Mouse (Mus musculus): Measurements from ENCODE around the gene Kif19a. TPM values are rescaled to one million over a fixed set of nuclear protein-coding genes. Genes with fewer than 3 reads are reported as not detected.

The Kif19a gene
- polyA plus RNA-seq, 1 experiment from 2014 or later = 0.11 TPM

DNA sequence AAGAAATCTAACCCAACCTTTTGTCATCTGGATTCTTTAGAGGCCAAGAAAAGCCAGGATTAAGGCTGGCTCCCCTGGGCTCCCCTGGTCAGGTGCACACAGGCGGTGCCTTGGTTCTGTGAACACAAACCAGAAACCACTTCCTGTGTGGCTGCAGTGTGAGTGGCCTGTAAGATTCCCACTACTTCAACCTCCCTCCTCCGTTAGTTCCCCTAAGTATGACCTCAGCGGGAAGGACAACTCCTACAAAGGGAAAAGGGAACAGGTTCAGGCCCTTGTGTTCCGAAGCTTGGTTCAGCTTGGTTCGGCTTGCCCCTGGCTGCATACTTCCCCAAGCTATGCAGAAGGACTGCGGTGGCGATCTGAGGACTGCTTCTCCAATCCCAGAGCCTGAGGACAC lies 53.0 kb downstream of the Kif19a start:
- Histone ChIP-seq H3K27ac (ENCODE audit: low read depth) (no peak overlapping the region), H3K9me3 (ENCODE audit: low read length) (no peaks in the 10 kb centered on the region), H3K9ac (replicated peaks) (no peak overlapping the region), H3K4me1 (ENCODE audit: insufficient read depth) (peaks cover 7% of the 10 kb centered on the region), H3K4me2 (ENCODE audit: low read depth, low read length) (no peak overlapping the region), H3K36me3 (replicated peaks; ENCODE audit: insufficient read depth, low read length) (no peaks in the 10 kb centered on the region), H3K27me3 (ENCODE audit: insufficient read depth, low read length) (no peaks in the 10 kb centered on the region), H3K4me3 (ENCODE audit: low read depth, low read length) (no peak overlapping the region)
- WGBS (ENCODE audit: insufficient replicate concordance) = 51% methylated on average over 7 of the region's 7 CpGs
- ATAC-seq (no peak; the same call in 1 of the 2 replicates), DNase-seq (no peak)
- TF ChIP-seq CTCF (IDR thresholded peaks at IDR 0.05; ENCODE audit: low read depth) (no peak), EP300 (IDR thresholded peaks at IDR 0.05; ENCODE audit: low read depth) (no peak)

DNA sequence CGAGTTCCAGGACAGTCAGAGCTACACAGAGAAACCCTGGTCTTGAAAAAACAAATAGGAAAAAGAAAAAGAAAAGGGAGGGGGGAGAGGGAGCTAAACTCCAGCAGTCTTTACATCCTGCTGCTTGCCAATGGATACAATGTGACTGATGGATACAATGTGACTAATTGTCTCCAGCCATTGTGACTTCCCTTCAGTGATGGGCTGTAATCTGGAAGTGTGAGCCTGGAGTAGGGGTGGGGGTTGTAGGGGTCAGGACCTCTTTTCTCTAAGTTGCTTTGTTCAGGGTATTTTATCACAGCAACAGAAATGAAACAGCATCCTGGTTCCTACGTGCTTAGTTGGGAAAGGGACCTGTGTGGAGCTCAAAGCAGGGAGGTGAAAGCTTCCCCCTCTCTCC lies 53.9 kb downstream of the Kif19a start:
- Histone ChIP-seq H3K36me3 (replicated peaks; ENCODE audit: insufficient read depth, low read length) (no peaks in the 10 kb centered on the region), H3K4me2 (ENCODE audit: low read depth, low read length) (no peak overlapping the region), H3K9me3 (ENCODE audit: low read length) (no peaks in the 10 kb centered on the region), H3K4me3 (ENCODE audit: low read depth, low read length) (no peak overlapping the region), H3K27ac (ENCODE audit: low read depth) (no peak overlapping the region), H3K4me1 (ENCODE audit: insufficient read depth) (peaks cover 7% of the 10 kb centered on the region), H3K27me3 (ENCODE audit: insufficient read depth, low read length) (no peaks in the 10 kb centered on the region), H3K9ac (replicated peaks) (no peak overlapping the region)
- WGBS (ENCODE audit: insufficient replicate concordance) = 73% methylated on average over 2 of the region's 2 CpGs
- ATAC-seq (no peak), DNase-seq (no peak)
- TF ChIP-seq CTCF (IDR thresholded peaks at IDR 0.05; ENCODE audit: low read depth) (no peak), EP300 (IDR thresholded peaks at IDR 0.05; ENCODE audit: low read depth) (no peak)

DNA sequence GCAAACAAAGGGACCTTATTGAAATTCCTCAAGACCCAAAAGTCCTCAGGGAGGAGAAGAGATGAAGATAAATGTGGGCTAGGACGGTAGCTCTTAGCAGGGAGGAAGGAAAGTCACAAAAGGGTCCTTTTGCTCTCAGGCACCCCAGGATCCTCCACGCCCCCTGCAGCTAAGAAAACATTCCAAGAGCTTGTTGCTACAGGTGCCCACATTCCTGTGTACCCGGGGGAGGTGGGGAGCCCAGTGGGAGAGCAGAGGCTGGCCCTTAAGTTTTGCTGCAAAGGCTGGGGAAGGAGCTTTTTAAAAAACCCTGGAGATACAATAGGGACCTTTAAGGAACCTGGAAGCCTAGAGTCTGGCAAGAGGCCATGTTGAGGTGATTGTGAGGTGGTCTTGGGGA lies 55.3 kb downstream of the Kif19a start:
- Histone ChIP-seq H3K27me3 (ENCODE audit: insufficient read depth, low read length) (no peaks in the 10 kb centered on the region), H3K4me3 (ENCODE audit: low read depth, low read length) (no peak overlapping the region), H3K27ac (ENCODE audit: low read depth) (no peak overlapping the region), H3K4me1 (ENCODE audit: insufficient read depth) (peaks cover 7% of the 10 kb centered on the region), H3K36me3 (replicated peaks; ENCODE audit: insufficient read depth, low read length) (no peaks in the 10 kb centered on the region), H3K4me2 (ENCODE audit: low read depth, low read length) (no peak overlapping the region), H3K9me3 (ENCODE audit: low read length) (no peaks in the 10 kb centered on the region), H3K9ac (replicated peaks) (no peak overlapping the region)
- no peak for TF ChIP-seq CTCF (IDR thresholded peaks at IDR 0.05; ENCODE audit: low read depth)
- no peak for TF ChIP-seq EP300 (IDR thresholded peaks at IDR 0.05; ENCODE audit: low read depth)
- ATAC-seq = no peak
- 51% methylated on average over 3 of the region's 3 CpGs for WGBS (ENCODE audit: insufficient replicate concordance)
- DNase-seq = no peak

DNA sequence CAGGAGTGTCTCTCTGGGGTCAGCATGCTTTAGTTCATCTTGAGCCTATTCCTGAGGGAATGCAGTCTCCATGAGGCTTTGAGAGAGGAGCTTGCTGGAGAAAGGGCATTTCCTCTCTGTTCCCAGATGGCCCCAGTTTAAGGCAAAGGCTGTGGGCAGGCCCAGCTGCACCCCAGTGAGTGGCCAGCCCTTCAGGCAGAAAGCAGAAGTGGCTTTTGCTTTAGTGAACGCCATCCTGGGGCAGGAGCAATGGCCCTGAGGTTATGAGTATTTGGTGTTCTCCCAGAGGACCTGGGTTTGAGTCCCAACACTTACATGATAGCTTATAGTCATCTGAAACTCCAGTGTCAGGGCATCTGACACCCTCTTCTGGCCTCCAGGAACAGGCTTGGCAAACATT lies 56.1 kb downstream of the Kif19a start:
- DNase-seq = no peak
- Histone ChIP-seq H3K27ac (ENCODE audit: low read depth) (no peak overlapping the region; the same call in 1 of the 2 replicates), H3K9me3 (ENCODE audit: low read length) (no peaks in the 10 kb centered on the region), H3K4me1 (ENCODE audit: insufficient read depth) (peaks cover 7% of the 10 kb centered on the region), H3K9ac (replicated peaks) (no peak overlapping the region), H3K4me3 (ENCODE audit: low read depth, low read length) (no peak overlapping the region), H3K27me3 (ENCODE audit: insufficient read depth, low read length) (no peaks in the 10 kb centered on the region), H3K4me2 (ENCODE audit: low read depth, low read length) (no peak overlapping the region), H3K36me3 (replicated peaks; ENCODE audit: insufficient read depth, low read length) (no peaks in the 10 kb centered on the region)
- WGBS (ENCODE audit: insufficient replicate concordance) = 39% methylated on average over 1 of the region's 1 CpGs
- ATAC-seq = no peak
- TF ChIP-seq EP300 (IDR thresholded peaks at IDR 0.05; ENCODE audit: low read depth) = no peak
- TF ChIP-seq CTCF (IDR thresholded peaks at IDR 0.05; ENCODE audit: low read depth) = no peak

DNA sequence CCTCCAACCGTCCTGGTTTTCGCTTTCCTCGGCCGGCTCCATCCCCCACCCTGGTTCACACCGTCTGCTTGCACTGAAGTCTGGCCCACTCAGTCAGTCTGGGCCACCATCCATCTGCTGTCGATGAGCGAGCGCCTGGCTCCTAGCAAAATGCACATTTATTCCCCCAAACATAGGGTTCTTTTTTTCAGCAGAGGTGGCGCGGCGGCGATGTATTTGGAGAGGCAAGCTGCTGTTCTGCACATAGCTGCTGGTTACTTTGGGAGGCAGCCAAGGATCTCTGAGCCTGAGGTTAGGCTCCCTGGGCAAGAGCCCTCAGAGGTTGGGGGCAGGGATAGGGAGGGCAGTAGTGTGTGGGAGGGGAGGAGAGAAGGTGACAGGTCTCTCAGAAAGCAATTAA lies 57.5 kb downstream of the Kif19a start:
- ATAC-seq (peak; percentile 45; the same call in 1 of the 2 replicates), DNase-seq (peak; percentile 60)
- no peaks in the 10 kb centered on the region for H3K27me3 ChIP-seq (ENCODE audit: insufficient read depth, low read length)

DNA sequence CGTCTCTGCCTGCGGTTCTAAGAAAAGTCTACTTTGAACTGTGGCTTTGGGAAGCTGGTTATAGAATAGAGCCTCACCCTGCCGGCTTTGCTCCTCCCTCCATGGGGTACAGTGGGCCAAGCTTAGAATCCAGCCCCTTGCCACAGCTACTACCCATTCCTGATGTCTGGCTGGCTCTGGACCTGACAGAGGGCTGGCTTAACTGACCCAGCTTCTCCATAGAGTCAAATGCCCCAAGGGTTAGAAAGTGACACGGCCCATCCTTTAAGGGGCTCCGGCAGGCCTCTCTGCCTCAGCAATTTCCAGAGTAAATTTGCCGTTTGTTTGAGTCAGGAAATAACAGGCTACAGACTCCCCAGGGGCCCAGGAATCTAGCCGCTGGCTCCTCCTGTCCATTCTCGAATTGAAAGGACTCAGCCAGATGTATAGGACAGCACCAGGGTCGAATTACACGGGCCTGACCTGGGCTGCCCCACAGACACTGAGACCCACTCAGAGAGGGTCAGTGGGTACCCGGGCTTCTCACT lies 58.1 kb downstream of the Kif19a start:
- TF ChIP-seq CTCF (IDR thresholded peaks at IDR 0.05; ENCODE audit: low read depth) (no peak), EP300 (IDR thresholded peaks at IDR 0.05; ENCODE audit: low read depth) (no peak)
- no peak for DNase-seq
- Histone ChIP-seq H3K27ac (ENCODE audit: low read depth) (no peak overlapping the region), H3K9ac (replicated peaks) (peak overlapping the region; percentile 30; the same call in 1 of the 2 replicates), H3K27me3 (ENCODE audit: insufficient read depth, low read length) (no peaks in the 10 kb centered on the region), H3K9me3 (ENCODE audit: low read length) (no peaks in the 10 kb centered on the region), H3K4me3 (ENCODE audit: low read depth, low read length) (no peak overlapping the region), H3K36me3 (replicated peaks; ENCODE audit: insufficient read depth, low read length) (no peaks in the 10 kb centered on the region), H3K4me1 (ENCODE audit: insufficient read depth) (peaks cover 7% of the 10 kb centered on the region), H3K4me2 (ENCODE audit: low read depth, low read length) (no peak overlapping the region)
- ATAC-seq = no peak
- 48% methylated on average over 11 of the region's 11 CpGs for WGBS (ENCODE audit: insufficient replicate concordance)

More for the DNA sequence above, 57.5 kb downstream of the Kif19a start:
- TF ChIP-seq EP300 (IDR thresholded peaks at IDR 0.05; ENCODE audit: low read depth) (no peak), CTCF (IDR thresholded peaks at IDR 0.05; ENCODE audit: low read depth) (no peak)
- 75% methylated on average over 12 of the region's 12 CpGs for WGBS (ENCODE audit: insufficient replicate concordance)
- Histone ChIP-seq H3K4me3 (ENCODE audit: low read depth, low read length) (no peak overlapping the region), H3K4me2 (ENCODE audit: low read depth, low read length) (no peak overlapping the region), H3K9me3 (ENCODE audit: low read length) (no peaks in the 10 kb centered on the region), H3K4me1 (ENCODE audit: insufficient read depth) (peaks cover 7% of the 10 kb centered on the region), H3K27ac (ENCODE audit: low read depth) (no peak overlapping the region), H3K9ac (replicated peaks) (no peak overlapping the region), H3K36me3 (replicated peaks; ENCODE audit: insufficient read depth, low read length) (no peaks in the 10 kb centered on the region)
